Mouse (Mus musculus) telencephalon, adult 2 months (tissue): ENCODE measurements around the gene Prc1.
A peak's percentile ranks its signal among the peaks of the same experiment; 100 is the strongest.

Experiments
- DNase-seq: peaks from one replicate; pipeline ENCODE4 v3.0.0-alpha.2; 2011; ENCODE audit warnings: low read depth, low spot score

The Prc1 gene

GRCm38 (mm10) chr7:80334848-80335247, 40.6 kb downstream of the Prc1 start:
- no peak for DNase-seq

- DNase-seq: no peak
Observed at GRCm38 (mm10) chr7:80336932-80337331, 42.7 kb downstream of the Prc1 start.

- no peak for DNase-seq
Observed at GRCm38 (mm10) chr7:80339371-80339770, 45.1 kb downstream of the Prc1 start.

GRCm38 (mm10) chr7:80339793-80340628, 45.8 kb downstream of the Prc1 start:
- DNase-seq: peak; percentile 97

- peak; percentile 50 for DNase-seq
Observed at GRCm38 (mm10) chr7:80340793-80341192, 46.5 kb downstream of the Prc1 start, which contains the start of gene Unc45a. Gene Unc45a (minus strand): TSS chr7:80341005.

- no peak for DNase-seq
Observed at GRCm38 (mm10) chr7:80341793-80342192, 47.5 kb downstream of the Prc1 start.

GRCm38 (mm10) chr7:80342858-80343257, 48.6 kb downstream of the Prc1 start, which contains the start of gene Hddc3:
Gene Hddc3 (plus strand): TSS chr7:80343104.
- DNase-seq: peak; percentile 94

GRCm38 (mm10) chr7:80343270-80344018, 49.2 kb downstream of the Prc1 start:
- DNase-seq: no peak

- DNase-seq: no peak
Observed at GRCm38 (mm10) chr7:80346173-80346572, 51.9 kb downstream of the Prc1 start.

GRCm38 (mm10) chr7:80346830-80347229, 52.6 kb downstream of the Prc1 start:
- no peak for DNase-seq

- DNase-seq: no peak
Observed at GRCm38 (mm10) chr7:80347670-80348586, 53.7 kb downstream of the Prc1 start.

GRCm38 (mm10) chr7:80350808-80351207, 56.6 kb downstream of the Prc1 start:
- no peak for DNase-seq

GRCm38 (mm10) chr7:80352920-80353319, 58.7 kb downstream of the Prc1 start:
- DNase-seq: no peak

GRCm38 (mm10) chr7:80356351-80356750, 62.1 kb downstream of the Prc1 start:
- no peak for DNase-seq

- DNase-seq: no peak
Observed at GRCm38 (mm10) chr7:80357156-80357555, 62.9 kb downstream of the Prc1 start.

- DNase-seq: no peak
Observed at GRCm38 (mm10) chr7:80358039-80358438, 63.8 kb downstream of the Prc1 start.

GRCm38 (mm10) chr7:80360435-80360834, 66.2 kb downstream of the Prc1 start:
- no peak for DNase-seq

GRCm38 (mm10) chr7:80365759-80366158, 71.5 kb downstream of the Prc1 start:
- no peak for DNase-seq
